Mouse (Mus musculus): ENCODE data around the gene Ap1s1. TPM values are rescaled to one million over a fixed set of nuclear protein-coding genes. Genes with fewer than 3 reads are reported as not detected.

Ap1s1 gene
- total RNA-seq, 2 experiments from 2014 or later, result 228 to 230 TPM

- DNase-seq (ENCODE audit: extremely low spot score in 1 of 2, low spot score in 2 of 2), result peak in 1 of 2 experiments; percentile 71
- intact Hi-C loops (cut with DNase I), result no loop called here
Measured at GRCm38 (mm10) chr5:137030416-137030810, 15.5 kb downstream of the Ap1s1 start.

DNA sequence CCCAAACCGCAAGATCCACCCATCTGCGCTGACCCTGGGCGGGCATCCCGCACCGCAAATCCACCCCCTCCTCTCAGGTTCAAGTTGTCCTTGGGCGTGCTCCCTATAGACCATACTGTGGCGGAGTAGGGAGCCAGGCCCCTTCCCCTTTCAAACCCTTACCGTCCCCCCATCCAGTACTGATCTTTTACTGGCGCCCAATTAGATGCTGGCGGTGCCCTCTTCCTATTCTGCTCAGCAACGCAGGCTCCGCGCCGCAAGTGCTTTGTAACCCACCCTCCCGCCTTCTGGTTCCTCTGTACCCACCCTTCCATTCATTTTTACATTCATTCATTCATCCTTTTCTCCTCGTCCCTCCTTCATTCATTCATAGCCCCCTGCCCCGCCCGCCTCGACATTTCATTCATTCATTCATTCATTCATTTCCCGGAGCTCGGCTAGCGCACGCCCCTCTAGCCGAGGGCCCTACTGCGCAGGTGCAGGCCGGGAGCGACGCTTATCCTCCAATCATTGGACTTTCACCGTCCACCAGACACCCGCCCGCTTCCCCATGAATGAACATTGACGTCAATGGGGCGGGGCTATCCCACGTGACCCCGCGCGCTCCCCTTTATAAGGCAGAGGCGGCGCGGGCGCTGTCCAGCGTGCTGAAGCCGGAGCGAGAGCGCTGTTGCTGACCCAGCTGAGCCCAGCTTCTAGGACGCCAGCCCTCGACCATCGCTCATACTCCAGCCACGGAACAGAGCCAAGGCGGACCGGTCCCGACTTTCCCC lies 16.1 kb downstream of the Ap1s1 start:
- intact Hi-C loops (cut with DNase I), result no loop called here
- peak; percentile 94 to 97 for DNase-seq (ENCODE audit: extremely low spot score in 1 of 2, low spot score in 2 of 2)

DNA sequence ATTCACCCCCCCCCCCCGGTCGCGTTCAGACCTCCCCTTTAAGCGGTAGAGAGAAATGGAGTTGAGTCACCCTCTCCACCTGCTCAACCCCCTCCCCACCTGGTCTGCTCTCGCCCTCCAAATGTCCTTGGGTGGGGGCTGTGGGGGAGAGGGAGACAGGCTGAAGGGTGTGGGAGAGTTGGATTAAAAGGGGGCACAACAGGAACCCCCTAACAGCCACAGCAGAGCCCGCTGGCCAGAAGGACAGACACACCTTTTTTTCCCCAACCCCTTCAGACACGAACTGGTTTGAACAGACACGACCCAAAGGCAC lies 16.7 kb downstream of the Ap1s1 start:
- no peak for DNase-seq (ENCODE audit: extremely low spot score in 1 of 2, low spot score in 2 of 2)
- intact Hi-C loops (cut with DNase I), result no loop called here

DNA sequence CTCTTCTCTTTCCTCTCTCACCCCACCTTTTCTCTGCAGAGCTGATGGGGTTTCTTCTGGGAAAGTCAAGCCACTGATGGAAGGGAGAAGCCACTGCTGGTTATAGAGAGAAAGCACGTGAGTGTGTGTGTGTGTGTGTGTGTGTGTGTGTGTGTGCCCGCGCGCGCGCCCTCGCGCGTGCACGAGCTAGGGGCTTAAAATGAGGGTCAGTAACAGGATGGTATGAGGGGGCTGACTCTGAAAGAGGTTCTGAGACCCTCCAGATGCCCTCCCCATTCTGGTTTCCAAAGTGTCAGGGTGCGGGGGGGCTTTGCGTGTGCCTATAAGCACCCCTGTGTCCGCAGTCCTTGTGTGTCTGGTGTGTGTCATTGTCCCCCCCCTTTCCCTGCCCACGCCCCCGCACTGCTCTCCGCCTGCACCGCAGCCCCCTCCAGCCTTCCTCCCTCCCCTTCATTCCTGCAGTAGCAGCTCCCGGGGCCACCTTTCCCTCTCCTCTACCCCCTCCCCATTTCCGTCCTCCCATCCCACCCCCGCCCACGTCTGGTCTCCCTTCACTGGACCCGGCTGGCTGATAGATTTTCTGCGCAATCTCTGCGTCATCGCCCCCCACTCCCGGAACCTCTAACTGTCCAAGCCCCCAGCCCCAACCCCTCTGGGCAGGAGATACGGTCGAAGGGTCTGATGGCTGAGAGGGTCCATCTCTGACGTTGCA lies 17.2 kb downstream of the Ap1s1 start:
- peak in 1 of 2 experiments; percentile 66 for DNase-seq (ENCODE audit: extremely low spot score in 1 of 2, low spot score in 2 of 2)

DNA sequence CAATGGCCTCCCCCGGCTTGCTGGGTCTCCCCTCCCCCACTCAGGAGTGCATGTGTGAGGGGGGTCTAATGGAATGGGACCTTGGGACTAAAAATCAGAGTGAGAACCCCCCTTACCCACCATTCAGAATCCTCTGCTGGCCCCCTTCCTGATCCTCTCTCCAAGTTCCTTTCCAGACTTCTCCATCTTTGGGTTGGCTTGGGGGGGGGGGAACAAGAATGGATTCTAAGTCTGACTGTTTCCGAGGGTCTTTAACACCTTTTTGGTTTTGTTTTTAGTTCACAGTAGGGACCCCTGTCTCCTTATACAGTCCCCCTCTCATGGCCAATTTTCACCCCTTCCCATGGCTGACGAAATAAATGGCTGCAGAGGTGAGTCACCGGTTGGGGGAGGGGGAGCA lies 19.8 kb downstream of the Ap1s1 start, which contains the start of gene Vgf:
TSS of gene Vgf (plus strand) at position 301 of the 400 bp plus-strand sequence.
- DNase-seq (ENCODE audit: extremely low spot score in 1 of 2, low spot score in 2 of 2), result no peak
- intact Hi-C loops (cut with DNase I), result no loop called here

More for the DNA sequence above, 17.2 kb downstream of the Ap1s1 start:
- intact Hi-C loops (cut with DNase I), result no loop called here

GRCm38 (mm10) chr5:137025132-137025531 lies 20.8 kb downstream of the Ap1s1 start:
- DNase-seq (ENCODE audit: extremely low spot score in 1 of 2, low spot score in 2 of 2), result peak in 1 of 2 experiments; percentile 85
- intact Hi-C loops (cut with DNase I), result loop anchor here (2.0 kb wide), 1 partner anchor 82 kb away; no protein-coding TSS in a partner anchor

GRCm38 (mm10) chr5:137024318-137024717 lies 21.6 kb downstream of the Ap1s1 start:
- DNase-seq (ENCODE audit: extremely low spot score in 1 of 2, low spot score in 2 of 2), result no peak
- intact Hi-C loops (cut with DNase I), result loop anchor here (2.0 kb wide), 1 partner anchor 82 kb away; no protein-coding TSS in a partner anchor

DNA sequence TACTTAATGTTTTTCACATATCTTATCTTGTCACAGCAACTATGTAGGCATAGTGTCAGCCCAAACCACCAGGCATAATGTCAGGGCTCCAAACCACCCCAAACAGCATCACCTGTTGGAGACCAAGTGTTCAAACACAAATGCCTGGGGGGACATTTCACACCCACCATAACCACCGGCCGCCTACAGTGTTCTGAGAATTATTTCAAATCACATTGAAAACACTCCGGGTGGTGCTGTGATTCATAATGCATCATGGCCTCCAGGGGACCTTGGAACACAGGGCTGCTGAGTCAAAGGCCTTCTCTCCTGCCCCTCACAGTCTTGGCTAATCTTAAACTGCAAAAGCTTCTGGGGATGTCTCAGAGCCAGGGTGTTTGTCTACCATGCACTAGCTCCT lies 30.0 kb downstream of the Ap1s1 start:
- intact Hi-C loops (cut with DNase I), result no loop called here
- DNase-seq (ENCODE audit: extremely low spot score in 1 of 2, low spot score in 2 of 2), result no peak

GRCm38 (mm10) chr5:137012401-137012950 lies 33.5 kb downstream of the Ap1s1 start:
- intact Hi-C loops (cut with DNase I), result loop anchor here (5.0 kb wide), 1 partner anchor 80 kb away; no protein-coding TSS in a partner anchor
- no peak for DNase-seq (ENCODE audit: extremely low spot score in 1 of 2, low spot score in 2 of 2)

DNA sequence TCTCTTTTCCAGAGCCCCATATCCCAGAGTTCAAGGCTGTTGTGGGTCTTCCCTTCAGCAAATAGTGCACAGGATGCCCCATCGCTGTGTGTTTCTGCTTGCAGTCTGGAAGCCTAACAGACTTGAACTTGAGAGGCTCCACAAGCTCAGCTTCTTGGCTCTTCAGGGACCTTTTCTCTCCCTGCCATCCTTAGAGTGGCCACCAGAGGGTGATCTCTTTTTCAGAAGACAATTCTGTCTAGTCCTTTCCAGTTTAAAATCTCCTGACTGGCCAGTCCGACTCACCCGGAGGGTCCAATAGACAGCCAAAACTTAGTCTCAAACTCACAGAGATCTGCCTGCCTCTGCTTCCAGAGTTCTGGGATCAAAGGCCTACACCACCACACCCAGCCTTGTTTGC lies 35.9 kb downstream of the Ap1s1 start:
- peak in 1 of 2 experiments; percentile 60 for DNase-seq (ENCODE audit: extremely low spot score in 1 of 2, low spot score in 2 of 2)
- intact Hi-C loops (cut with DNase I), result loop anchor here (5.0 kb wide), 1 partner anchor 78 kb away; no protein-coding TSS in a partner anchor

- no peak for DNase-seq (ENCODE audit: extremely low spot score in 1 of 2, low spot score in 2 of 2)
- intact Hi-C loops (cut with DNase I), result no loop called here
Measured at GRCm38 (mm10) chr5:137007276-137007675, 38.7 kb downstream of the Ap1s1 start.

DNA sequence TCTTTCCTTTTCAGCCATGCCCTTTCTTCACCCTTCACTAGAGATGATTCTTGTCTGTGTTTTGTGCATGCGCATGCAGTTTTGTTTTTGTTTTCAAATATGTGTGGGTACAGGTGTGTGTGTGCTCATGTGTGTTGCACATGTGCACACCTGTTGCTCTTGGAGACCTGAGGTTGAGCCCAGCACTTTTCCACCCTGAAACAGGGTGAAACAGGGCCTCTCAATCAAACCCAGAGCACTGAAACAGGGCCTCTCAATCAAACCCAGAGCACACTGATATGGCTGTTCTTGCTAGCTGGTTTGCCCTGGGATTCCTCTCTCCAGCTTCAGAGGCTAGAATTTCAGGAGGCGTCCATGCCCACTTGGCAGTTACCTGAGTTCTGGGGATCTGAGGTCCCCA lies 45.3 kb downstream of the Ap1s1 start:
- intact Hi-C loops (cut with DNase I), result no loop called here
- DNase-seq (ENCODE audit: extremely low spot score in 1 of 2, low spot score in 2 of 2), result no peak

GRCm38 (mm10) chr5:136999449-136999848 lies 46.5 kb downstream of the Ap1s1 start:
- no peak for DNase-seq (ENCODE audit: extremely low spot score in 1 of 2, low spot score in 2 of 2)
- intact Hi-C loops (cut with DNase I), result no loop called here

DNA sequence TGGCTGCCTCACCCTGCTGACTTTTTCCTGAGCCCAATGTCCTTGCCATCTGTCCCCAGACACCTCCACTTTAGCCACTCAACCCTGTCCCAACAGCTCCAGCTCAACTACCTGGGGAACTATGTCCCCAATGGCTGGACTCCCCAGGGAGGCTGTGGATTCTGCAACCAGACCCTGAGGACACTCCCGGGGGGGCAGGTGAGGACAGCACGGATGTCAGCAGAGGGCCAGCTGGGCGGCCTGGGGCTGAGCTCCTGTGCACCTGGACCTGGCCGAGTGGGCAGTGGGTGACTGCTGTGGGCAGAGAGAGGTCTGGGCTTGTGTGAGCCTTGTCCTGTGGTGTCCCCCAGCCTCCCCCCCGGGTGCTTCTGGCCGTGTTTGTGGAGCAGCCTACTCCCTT lies 56.1 kb downstream of the Ap1s1 start:
- intact Hi-C loops (cut with DNase I), result no loop called here
- no peak for DNase-seq (ENCODE audit: extremely low spot score in 1 of 2, low spot score in 2 of 2)

- DNase-seq (ENCODE audit: extremely low spot score in 1 of 2, low spot score in 2 of 2), result peak; percentile 54 to 75
- intact Hi-C loops (cut with DNase I), result no loop called here
Measured at GRCm38 (mm10) chr5:136988420-136988819, 57.5 kb downstream of the Ap1s1 start.

DNA sequence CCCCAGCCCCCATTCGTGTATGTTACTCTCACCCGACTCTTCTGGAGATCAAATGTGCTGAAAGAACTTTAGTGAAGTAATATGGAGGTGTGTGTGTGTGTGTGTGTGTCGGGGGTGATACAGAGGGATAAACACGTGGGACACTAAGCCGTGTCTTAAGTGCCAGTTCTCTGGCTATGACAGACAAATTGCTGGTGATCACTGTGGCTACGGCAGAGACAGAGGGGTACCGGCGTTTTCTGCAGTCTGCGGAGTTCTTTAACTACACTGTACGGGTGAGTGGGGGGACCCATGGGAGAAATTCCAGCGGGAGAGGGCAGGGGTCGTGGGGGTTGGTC lies 58.0 kb downstream of the Ap1s1 start, which contains the start of gene Znhit1:
TSS of gene Znhit1 (minus strand) at position 88 of the 338 bp plus-strand sequence.
- intact Hi-C loops (cut with DNase I), result no loop called here
- no peak for DNase-seq (ENCODE audit: extremely low spot score in 1 of 2, low spot score in 2 of 2)

DNA sequence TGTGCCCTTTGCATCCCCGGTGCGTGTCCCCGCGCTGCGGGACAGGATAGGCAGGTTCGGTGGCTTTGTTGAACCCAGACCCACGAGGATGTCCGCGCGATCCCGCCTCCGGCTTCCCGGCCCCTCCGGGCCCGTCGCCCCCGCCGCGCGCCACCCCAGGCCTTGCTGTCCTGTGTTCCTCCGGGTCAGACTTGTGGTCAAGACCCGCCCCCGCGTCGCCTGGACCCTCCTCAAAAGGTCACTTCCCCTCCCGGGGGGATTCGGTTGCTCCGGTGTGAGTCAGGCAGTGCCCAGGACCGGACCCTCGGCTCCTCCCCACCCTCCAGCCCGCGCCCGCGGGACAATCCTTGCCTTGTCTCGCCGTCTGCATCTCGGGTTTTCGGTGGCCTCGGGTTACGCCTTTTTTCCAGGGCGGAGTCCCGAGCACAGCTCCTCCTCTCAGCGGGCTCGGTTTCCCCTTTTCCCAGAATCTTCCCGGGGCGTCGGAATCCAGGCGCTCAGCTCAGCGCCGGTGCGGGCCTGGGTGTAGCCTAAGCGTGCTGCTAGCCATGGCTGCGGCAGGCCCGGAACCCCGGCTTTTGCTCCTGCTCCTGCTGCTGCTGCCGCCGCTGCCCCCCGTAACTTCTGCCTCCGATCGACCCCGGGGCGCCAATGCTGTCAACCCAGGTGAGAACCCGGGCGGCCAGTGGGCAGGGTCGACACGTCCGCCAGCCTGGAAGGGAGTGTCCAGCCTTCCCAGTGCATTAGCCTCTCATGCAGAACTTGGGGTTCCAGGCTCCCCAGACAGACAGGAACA lies 58.6 kb downstream of the Ap1s1 start:
- intact Hi-C loops (cut with DNase I), result no loop called here
- DNase-seq (ENCODE audit: extremely low spot score in 1 of 2, low spot score in 2 of 2), result peak; percentile 65 to 88

DNA sequence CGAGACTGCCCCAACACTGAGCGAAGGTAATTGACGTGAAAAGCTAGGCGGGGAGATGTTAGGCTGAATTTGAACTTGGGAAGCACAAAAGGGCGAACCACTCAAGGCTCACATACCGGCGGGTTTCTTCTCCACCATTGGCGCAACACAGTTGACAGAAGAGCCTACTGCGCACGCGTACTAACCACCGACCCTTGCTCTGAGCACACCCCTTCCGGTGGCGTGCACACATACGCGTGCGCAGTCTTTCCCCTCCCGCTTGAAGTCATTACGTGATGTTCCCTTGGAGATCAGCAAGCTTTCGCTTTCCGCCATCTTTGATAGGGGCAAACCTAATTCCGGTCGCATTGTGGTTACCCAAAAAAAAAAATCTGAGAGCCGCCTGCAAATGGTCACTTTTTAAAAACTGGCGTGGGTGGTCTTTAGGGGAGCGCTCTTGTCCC lies 59.2 kb downstream of the Ap1s1 start, which contains the start of gene Plod3:
TSS of gene Plod3 (plus strand) at position 325 of the 443 bp plus-strand sequence.
- peak; percentile 96 to 98 for DNase-seq (ENCODE audit: extremely low spot score in 1 of 2, low spot score in 2 of 2)
- intact Hi-C loops (cut with DNase I), result no loop called here
